Mouse (Mus musculus) cerebellum, postnatal 25 days (tissue): Measurements from ENCODE around the gene Wdr31.
"Not testable (repeated sequence)": the region's sequence is repeated elsewhere in the genome, so short reads cannot be mapped to it uniquely, and the experiment has no call there.

Experiments used
- DNase-seq, 2 experiments: peaks; one replicate each; pipeline ENCODE4 v3.0.0; 2021; ENCODE audit warnings: mixed read lengths in 2 of 2

Wdr31 gene

DNA sequence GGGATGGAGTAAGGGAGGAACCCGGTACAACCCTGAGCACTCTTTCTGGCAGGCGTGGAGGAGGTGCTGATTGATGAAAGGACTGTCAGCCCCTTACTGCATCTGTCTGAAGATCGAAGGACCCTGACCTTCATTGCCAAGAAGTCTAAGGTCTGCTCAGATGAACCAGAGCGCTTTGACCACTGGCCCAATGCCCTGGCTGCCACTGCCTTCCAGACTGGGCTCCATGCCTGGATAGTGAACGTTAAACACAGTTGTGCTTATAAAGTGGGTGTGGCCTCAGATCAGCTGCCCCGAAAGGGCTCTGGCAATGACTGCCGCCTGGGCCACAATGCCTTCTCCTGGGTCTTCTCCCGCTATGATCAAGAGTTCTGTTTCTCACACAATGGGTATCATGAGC, 25.2 kb upstream of the Wdr31 start:
- DNase-seq = no peak

DNA sequence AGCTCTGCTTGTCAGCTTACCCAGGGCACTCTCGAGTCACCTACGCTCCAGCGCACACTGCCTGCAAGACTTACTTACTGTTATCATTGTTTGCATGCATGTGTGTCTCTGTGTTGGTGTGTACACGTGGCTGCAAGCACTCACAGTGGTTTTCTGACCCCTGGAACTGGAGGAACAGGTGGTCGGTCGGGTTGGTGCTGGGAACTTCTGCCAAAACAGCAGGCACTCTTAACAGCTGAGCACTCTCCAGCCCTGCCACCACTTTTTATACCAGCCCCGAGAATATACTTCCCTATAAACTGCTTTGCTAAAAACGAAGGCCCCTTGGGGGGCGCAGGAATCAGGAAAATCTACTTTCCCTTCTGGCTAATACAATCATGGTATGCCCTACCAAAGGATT, 23.5 kb upstream of the Wdr31 start:
- DNase-seq = no peak

DNA sequence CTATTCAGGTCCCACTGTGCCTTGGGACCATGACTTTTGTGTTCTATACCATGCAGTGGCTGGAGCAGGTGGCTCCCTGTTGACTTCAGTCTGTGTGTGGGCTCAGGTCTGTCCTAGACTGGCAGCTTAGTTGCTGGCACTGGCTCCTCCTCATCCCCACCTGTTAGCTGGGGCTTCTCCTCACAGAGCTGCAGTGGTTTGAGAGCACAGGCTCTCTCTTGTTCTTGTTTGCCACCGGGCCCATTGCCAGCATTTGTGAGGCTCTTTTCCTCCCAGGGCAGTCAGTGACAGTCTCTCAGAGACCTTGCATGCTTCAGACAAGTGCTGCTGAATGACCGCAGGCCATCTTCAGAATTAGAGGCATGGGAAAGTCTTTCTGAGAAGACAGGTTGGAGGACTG, 22.0 kb upstream of the Wdr31 start:
- DNase-seq = peak in 1 of 2 experiments; percentile 38

DNA sequence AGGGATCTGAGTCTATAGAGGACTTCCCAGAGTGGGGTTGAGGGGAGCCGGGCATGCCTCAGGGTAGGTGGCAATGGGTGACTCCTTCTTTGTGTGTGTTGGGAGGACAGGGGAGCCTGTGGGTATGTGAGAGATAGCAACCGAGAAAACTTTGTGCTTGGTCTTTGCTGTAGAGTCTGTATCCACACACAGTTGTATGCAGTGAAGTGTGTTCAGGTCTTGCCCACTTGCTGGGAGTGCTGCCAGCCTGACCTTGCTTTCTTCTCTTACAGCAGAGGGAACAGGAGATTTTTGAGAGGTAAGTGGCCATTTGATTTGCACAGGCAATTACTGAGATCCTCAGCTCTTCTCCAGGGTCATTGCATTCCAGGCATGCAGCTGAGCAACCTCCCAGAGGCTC, 17.2 kb upstream of the Wdr31 start:
- DNase-seq = no peak

DNA sequence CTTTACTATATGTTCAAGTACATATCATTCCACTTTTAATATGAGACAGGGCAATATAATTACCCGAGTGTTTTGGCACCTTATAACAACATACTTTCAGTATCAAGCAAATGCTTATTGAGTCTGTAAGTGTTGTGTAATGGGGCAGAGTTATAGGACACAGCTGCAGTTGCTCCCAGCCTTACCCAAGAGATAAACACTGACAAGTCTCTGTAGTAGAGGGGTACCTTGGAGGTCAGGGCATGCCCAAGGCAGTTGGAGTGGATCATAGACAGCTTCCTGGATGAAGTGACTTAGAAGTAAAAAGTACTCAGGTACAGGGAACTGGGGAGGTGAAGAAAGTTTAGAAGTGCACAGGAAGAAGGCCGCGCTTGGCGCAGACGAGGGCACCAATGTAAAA, 16.5 kb upstream of the Wdr31 start:
- no peak for DNase-seq

DNA sequence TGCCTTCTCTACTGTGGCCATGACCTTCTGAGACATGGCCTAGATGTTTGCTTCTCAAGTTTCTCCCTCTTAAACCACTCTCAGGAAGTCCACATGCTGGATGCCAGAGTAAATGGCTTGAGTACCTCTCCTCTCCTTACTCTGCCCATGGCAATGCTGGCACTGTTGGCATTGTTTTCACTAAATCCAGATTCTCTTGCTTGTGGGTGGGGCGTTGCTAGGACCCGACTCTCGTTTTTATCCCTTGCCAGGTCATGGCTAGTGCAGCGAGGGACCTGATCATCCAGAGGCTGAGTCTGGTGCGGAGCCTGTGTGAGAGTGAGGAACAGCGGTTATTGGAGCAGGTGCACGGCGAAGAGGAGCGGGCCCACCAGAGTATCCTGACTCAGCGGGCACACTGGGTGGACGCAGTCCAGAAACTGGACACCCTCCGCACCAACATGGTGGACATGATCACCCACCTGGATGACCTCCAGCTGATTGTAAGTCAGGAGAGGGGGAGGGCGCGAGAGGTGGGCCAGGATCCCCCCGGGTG, 15.5 kb upstream of the Wdr31 start:
- no peak for DNase-seq

DNA sequence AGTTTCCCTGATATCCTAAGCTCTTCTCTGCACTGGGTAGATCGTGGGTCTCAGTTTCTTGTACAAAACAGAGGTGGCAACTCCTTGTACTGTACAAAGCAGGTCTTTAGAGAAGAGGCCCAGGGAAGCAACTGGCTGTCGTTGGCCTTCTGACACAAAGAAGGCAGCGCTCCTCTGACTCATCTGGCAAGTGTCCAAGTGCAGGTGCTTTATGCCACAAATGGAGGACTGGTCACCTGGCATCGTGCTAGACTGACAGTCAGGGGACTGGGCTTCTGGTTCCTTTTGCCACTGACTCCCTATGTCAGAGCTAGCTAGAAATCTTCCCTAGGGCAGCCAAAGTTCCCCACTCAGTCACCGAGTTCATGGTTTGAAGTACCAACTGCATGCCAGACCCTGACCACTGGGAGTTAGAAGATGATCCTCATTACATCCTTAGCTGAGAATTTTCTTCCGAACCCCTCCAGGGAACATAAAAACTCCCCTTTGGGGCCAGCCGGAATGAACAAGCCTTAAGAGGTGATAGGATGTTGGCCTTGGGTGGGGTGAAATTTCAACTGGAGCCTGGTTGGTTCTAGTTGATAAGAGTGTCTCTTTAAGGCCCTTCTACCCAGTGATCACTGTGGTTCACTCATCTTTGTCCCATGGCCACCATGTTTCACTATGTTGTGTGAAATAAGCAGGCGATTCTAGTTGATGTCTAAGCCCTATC, 14.9 kb upstream of the Wdr31 start:
- DNase-seq = peak in 1 of 2 experiments; percentile 62

DNA sequence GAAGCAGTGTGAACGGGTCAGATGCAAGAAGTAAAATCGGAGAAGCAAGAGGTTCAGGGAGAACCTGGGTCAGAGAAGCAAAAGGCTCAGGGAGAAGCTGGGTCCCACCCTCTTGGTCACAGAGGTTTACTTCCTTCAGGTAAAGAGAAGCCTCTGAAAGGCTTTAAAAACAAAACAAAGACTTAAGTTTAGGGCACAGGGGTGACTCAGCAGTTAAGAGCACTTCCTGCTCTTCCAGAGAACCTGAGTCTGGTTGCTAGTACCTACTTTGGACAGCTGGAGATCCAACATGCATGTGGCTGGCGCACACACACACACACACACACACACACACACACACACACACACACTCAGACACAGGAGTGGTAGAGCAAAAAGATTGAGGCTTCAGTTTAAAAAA, 14.2 kb upstream of the Wdr31 start:
- no peak for DNase-seq

DNA sequence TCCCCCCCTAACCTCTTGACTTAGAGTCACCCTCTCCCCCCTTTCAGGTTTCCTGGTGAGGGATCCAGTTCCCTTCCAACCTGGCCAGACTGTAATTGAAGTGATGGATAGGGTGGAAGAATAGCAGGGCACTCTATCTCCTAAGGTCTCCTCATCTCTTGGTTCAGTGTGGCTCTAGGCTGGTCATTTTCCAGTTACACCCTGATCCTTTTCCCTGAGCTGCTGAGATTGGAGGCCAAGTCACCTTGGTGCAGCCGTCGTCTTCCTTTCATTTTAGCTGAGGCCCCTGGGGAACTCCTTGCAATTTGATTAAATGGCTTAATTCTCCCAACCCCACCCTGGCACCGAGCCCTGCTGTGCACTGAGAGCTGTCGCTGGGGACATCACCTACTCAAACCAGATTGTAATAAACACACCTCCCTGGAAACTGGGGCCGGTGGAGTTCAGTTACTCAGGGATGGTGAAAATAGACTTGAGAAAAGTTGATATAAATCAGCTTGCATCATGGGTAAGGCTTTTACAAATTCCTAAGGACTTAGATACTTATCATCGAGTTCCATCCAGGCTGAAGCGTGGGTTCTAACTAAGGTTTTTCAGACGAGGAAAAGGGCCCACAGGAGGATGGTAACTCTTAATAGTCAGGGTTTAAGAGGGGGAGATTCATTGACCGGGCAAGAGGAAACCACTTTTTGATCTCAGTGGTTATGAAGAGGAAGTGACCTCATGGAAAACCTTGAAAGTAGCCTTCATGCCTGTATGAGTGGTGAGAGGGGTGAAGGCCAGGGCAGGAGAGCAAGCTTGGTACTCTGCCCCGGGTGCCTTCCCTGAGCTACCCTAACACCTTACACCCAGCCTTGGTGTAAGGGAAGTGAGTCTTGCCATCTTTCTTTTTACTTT, 10.3 kb upstream of the Wdr31 start:
- DNase-seq = no peak

DNA sequence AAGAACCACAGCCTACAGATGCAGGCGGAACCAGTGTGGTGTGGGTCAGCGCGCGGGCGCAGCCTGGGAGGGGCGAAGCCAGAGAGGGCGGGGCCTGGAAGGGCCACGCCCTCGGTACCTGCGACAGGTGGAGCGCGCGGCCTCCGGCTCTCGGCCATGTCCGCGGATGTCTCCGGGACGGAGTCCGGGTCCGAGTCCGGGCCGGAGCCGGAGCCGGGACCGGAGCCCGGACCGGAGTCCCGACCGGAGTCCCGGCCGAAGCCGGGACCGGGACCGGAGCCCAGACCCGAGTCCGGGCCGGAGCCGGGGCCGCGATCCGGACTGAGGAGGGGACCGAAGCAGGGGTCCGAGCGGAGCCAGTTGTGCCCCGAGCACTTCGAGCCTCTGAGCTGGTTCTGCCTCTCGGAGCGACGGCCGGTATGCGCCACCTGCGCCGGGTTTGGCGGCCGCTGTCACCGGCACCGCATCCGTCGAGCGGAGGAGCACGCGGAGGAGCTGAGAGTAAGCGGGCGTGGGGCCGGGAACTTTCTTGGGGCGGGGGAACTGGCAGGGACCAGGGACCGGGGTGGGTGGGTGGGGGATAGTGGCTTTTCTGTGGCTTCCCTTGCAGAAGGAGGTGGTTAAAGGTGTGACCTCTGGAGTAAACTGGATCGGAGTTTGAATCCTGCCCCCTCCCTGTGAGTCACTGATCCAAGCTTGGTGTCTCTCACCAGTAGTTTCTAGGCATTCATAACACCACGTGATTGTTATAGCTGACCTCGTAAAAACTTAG, 9.4 kb upstream of the Wdr31 start, which contains the start of gene Bspry:
Bspry (plus strand) TSS at position 117 of the 772 bp plus-strand sequence.
- DNase-seq = peak; percentile 39 to 62

DNA sequence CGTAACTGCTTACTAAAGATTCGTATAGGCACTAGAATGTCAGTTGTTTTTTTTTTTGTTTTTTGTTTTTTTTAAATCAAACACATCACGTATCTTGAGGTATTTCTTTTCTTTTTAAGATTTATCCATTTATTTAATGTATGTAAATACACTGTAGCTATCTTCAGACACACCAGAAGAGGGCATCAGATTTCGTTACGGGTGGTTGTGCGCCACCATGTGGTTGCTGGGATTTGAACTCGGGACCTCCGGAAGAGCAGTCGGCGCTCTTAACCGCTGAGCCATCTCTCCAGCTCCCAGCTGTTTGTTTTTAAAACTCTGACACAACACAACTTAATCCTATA, 8.9 kb upstream of the Wdr31 start:
- DNase-seq = not testable (repeated sequence)

DNA sequence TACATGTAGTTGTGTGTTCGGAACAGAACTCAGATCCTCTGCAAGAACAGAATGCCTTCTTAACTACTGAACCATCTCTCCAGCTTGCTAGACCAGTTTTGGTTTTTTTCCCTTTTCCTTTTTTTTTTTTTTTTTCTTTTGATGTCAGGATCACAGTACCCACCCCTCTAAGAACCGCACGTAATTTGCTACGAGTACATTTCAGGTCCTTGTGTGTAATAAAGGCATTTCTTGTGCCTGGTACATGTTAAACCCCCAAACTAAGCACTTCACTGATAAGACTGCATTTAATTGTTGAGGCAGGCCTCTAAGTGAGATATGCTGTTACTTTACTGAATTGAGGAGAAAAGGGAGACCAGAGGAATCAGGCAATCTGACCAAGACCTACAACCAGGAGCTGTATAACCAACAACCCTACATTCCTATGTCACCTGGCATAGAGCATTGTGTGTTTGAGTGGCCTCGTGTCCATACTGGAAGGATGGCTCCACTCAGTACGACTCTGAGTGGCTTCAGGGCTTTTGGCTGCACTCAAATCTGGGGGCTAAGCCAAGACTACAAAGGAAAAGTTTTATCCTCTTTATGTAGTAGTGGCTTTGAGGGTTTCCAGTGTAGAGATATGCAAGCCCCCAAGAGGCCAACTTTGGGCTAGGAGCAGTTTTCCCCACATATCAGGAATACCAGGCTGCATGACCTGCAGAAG, 7.0 kb upstream of the Wdr31 start:
- no peak for DNase-seq

DNA sequence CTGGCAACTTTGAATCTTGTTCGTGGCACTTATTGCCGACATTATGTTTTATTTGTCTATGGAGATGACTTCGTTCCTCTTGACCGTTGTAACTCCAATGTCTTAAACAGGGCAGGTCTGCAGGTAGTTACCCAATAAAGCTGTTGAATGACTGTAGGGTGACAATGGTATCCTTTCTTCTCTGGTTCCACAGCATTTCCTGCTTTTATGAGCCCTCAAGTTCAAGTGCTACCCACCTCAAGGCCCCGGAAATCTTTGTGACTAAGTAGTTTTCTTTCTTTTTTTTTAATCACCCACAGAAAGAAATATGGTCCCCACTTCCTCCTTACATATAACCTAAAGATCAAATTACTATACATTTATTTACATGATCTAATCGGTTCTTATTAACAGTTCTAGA, 5.1 kb upstream of the Wdr31 start:
- DNase-seq = no peak

DNA sequence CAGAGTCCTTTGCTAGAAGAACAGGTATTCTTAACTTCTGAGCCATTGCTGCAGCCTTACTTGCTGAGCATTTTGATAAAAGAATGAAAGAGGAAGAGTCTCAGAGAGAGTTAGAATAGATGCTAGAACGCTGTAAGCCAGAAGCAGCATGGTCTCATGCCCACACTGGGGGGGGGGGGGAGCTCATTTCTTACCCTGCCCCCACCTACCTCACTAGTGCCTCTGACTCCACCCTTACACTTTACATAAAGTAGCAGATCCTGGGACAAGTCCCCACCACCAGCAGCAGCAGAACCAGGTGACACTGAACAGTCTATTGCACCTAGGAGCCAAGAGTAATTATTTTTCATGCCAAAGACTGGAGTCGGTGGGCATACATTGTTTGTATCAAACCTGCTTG, 4.4 kb upstream of the Wdr31 start:
- DNase-seq = no peak

DNA sequence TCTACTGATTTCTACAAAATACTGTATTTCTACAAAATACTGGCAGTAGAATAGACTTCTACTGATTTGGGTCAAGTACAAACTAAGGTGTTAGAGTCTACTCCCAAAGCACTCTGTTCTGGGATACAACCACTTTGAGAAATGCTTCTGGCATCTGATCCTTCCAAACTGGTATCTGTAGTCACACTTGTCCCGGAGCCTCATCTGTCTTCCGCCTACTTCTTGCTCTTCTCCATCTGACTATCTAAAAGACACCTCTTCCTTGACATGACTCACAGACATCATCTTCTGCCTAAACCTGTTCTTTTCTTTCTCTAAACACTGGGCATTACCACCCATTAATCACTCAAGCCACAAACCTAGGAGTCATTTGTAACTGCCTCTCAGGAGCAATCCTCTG, 1.4 kb upstream of the Wdr31 start:
- DNase-seq = no peak

DNA sequence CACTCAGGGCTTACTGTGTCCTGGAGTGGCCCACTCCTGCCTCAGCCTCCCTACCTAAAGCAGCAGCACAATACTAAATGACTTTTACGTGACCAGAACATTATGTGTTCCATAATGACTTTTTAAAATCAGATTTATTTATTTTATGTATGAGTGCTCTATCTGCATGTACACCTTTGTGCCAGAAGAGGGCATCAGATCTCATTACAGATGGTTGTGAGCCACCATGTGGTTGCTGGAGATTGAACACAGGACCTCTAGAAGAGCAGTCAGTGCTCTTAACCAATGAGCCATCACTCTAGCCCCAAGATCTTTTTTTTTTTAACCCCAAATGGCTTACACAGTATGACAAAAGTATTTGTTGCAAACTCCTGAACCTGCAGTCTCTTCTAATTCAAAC, 2.5 kb downstream of the Wdr31 start:
- DNase-seq = no peak

DNA sequence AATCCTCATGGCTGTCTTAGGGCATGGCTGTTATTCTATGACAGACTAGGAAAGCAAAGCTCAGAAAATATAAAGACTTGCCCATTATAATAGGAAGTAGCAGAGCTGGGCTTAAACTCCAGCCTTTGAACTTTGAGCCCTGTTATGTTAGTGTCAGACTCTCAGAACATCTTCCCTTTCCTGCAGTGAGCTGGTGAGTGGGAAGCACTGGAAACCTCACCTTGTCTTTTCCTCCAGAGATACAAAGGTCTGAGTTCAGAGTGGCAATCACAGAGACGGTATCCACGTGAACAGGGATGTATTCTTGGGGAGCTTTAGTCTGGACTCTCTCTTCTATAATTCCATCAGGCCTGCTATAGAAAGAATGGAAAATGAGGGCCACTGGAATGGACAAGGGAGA, 7.6 kb downstream of the Wdr31 start:
- DNase-seq = no peak

DNA sequence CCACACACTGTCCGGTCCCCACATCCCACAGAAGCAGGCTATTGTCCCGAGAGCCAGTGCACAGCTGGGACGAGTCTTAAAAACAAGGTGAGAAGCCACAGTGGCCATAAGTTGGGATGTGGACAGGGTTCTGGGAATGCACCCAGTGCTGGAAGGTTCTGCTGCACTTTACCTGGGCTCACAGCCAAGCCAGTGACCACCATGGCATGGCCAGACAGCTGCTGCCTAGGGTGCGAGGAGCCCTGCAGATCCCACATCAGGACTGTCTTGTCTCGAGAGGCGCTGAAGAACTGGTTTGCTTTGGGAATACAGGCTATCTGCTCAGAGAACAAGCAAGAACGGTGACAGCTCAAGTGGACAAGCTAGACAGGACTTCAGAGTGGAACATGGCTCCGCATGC, 10.3 kb downstream of the Wdr31 start:
- DNase-seq = no peak

DNA sequence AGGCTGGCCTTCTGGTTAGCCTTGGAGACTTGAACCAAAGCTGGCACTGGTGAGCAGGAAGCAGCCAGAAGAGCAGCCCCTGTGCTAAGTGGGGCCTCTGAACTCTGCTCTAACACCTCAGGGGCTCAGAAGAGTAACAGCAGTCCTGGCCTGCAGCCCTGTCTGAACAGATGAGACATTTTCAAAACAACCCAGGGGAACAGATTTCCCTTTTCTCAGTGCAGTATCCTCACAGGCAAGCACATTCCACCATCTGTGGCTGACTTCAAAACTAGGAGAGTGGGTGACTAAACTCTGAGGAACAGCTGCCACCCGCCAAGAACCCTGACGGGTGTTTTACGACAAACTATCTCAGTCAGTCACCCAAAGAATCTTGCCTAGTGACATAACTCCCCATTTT, 11.6 kb downstream of the Wdr31 start:
- no peak for DNase-seq

DNA sequence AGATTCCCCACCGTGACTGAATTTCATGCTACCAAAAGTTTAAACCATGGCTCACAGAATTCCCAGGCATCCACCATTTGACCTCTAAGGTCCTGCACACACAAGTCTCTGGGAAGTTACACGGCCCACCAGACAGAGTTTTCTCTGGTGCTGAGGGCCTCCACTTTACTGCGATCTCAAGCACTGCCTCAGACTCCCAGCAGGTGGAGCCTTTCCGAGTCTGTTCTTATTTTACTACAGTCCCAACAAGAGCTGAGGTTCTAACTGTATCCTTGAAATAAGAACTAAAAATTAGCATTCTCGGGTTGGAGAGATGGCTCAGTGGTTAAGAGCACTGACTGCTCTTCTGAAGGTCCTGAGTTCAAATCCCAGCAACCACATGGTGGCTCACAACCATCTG, 15.7 kb downstream of the Wdr31 start:
- peak; percentile 38 to 61 for DNase-seq

DNA sequence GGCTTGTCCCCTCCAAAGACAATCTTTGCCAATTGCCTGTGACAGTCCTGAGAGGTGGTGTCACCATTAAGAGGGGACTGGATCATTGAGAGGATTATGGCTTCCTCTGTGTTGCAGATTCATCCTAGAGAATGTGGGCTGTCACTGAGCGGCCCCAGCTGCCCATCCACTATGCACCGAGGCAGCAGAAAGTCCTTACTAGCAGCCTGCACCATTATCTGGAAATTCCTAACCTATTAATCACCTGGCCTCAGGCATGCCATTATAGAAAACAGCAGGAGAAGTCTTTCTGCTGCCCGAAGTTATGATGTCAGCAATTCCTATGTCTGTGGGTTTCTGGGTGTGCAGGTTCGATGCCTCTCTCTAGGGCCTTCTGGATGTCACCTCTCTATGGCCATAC, 29.7 kb downstream of the Wdr31 start:
- peak in 1 of 2 experiments; percentile 16 for DNase-seq

DNA sequence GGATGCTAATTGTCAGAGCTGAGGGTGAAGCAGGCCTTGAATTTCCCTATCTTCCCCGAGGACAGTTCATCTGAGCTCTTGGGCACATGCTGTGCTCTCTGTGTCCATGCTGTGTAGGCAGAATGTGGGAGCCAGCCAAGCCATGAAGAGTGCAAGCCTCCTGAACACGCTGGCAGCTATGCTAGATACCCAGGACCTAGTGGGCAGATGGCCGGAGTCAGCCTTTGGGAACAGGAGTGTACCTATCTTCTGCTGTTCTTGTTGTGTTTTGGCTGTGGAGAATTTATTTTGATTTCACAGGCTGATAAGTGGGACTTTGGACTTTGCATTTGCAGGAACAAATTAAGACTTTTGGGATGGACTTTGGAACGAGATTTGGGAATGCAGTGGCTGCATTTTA, 30.2 kb downstream of the Wdr31 start:
- peak; percentile 86 to 88 for DNase-seq

DNA sequence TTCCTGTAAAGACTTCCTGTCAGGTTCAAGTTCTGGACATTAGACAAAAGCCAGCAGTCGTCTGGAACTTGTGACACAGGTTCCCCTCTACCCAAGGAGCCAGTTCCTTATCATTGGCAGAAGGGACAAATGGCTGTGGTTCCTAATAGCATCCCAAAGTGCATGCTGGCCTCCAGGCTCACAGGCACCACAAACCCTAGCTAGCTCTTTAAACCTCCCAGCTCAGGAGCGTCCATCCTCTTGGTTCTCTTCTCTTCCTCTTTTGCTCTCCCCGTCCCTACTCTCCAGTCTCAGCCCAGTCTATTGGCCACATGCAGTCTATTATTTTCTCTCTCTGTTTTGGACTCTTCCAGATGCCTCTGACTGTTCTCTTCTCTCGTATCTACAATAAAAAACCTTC, 30.9 kb downstream of the Wdr31 start:
- DNase-seq = no peak
